Mouse (Mus musculus): Measurements from ENCODE around the gene Gm11563.
"Not testable (repeated sequence)": the region's sequence is repeated elsewhere in the genome, so short reads cannot be mapped to it uniquely, and the experiment has no call there.

Gm11563 gene

GRCm38 (mm10) chr11:99658467-99659010 lies at the start of gene Gm11563:
TSS of gene Gm11563 (minus strand) at chr11:99658960.
- not testable (repeated sequence) for DNase-seq (ENCODE audit: inconsistent ontology term)

GRCm38 (mm10) chr11:99690463-99690862 lies 31.7 kb upstream of the Gm11563 start, which contains the start of gene Gm14190:
TSS of gene Gm14190 (minus strand) at chr11:99690740.
- no peak for DNase-seq (ENCODE audit: inconsistent ontology term)

- DNase-seq (ENCODE audit: inconsistent ontology term) = not testable (repeated sequence)
These were observed 26.5 kb upstream of the Gm11563 start for GRCm38 (mm10) chr11:99685235-99685634.

GRCm38 (mm10) chr11:99683481-99683880 lies 24.7 kb upstream of the Gm11563 start:
- DNase-seq (ENCODE audit: inconsistent ontology term) = no peak

- DNase-seq (ENCODE audit: inconsistent ontology term) = no peak
These were observed 7.1 kb upstream of the Gm11563 start, which contains the start of gene Krtap4-6 for GRCm38 (mm10) chr11:99665860-99666259. TSS of gene Krtap4-6 (minus strand) at chr11:99665960.

- DNase-seq (ENCODE audit: inconsistent ontology term) = no peak
These were observed 4.0 kb upstream of the Gm11563 start for GRCm38 (mm10) chr11:99662802-99663201.

- DNase-seq (ENCODE audit: inconsistent ontology term) = peak; percentile 78
These were observed 496 bp upstream of the Gm11563 start for GRCm38 (mm10) chr11:99659256-99659655.

GRCm38 (mm10) chr11:99657051-99657450 lies 1.7 kb downstream of the Gm11563 start:
- DNase-seq (ENCODE audit: inconsistent ontology term) = no peak

- DNase-seq (ENCODE audit: inconsistent ontology term) = no peak
These were observed 8.6 kb downstream of the Gm11563 start, which contains the start of gene Gm11555 for GRCm38 (mm10) chr11:99650136-99650535. TSS of gene Gm11555 (minus strand) at chr11:99650236.

GRCm38 (mm10) chr11:99646444-99646843 lies 12.3 kb downstream of the Gm11563 start:
- DNase-seq (ENCODE audit: inconsistent ontology term) = no peak

GRCm38 (mm10) chr11:99644351-99644750 lies 14.4 kb downstream of the Gm11563 start:
- DNase-seq (ENCODE audit: inconsistent ontology term) = no peak

- not testable (repeated sequence) for DNase-seq (ENCODE audit: inconsistent ontology term)
These were observed 15.1 kb downstream of the Gm11563 start, which contains the start of gene Krtap4-7 for GRCm38 (mm10) chr11:99643635-99644139. TSS of gene Krtap4-7 (minus strand) at chr11:99644089.

- DNase-seq (ENCODE audit: inconsistent ontology term) = no peak
These were observed 17.8 kb downstream of the Gm11563 start for GRCm38 (mm10) chr11:99640926-99641325.

- DNase-seq (ENCODE audit: inconsistent ontology term) = no peak
These were observed 21.7 kb downstream of the Gm11563 start for GRCm38 (mm10) chr11:99637086-99637485.

GRCm38 (mm10) chr11:99634653-99635134 lies 24.1 kb downstream of the Gm11563 start, which contains the start of gene Krtap4-2:
TSS of gene Krtap4-2 (minus strand) at chr11:99635084.
- DNase-seq (ENCODE audit: inconsistent ontology term) = no peak

GRCm38 (mm10) chr11:99633293-99633692 lies 25.5 kb downstream of the Gm11563 start:
- no peak for DNase-seq (ENCODE audit: inconsistent ontology term)

- DNase-seq (ENCODE audit: inconsistent ontology term) = no peak
These were observed 27.9 kb downstream of the Gm11563 start for GRCm38 (mm10) chr11:99630890-99631289.

GRCm38 (mm10) chr11:99628138-99628537 lies 30.6 kb downstream of the Gm11563 start, which contains the start of gene Krtap4-1:
TSS of gene Krtap4-1 (minus strand) at chr11:99628238.
- no peak for DNase-seq (ENCODE audit: inconsistent ontology term)

- no peak for DNase-seq (ENCODE audit: inconsistent ontology term)
These were observed 38.4 kb downstream of the Gm11563 start, which contains the start of gene Gm11562 for GRCm38 (mm10) chr11:99620335-99620734. TSS of gene Gm11562 (minus strand) at chr11:99620435.

GRCm38 (mm10) chr11:99614796-99615363 lies 43.9 kb downstream of the Gm11563 start, which contains the start of gene Krtap2-4:
TSS of gene Krtap2-4 (minus strand) at chr11:99614846.
- peak; percentile 57 for DNase-seq (ENCODE audit: inconsistent ontology term)

GRCm38 (mm10) chr11:99610089-99610488 lies 48.7 kb downstream of the Gm11563 start, which contains the start of gene Gm11937:
TSS of gene Gm11937 (minus strand) at chr11:99610189.
- not testable (repeated sequence) for DNase-seq (ENCODE audit: inconsistent ontology term)

- no peak for DNase-seq (ENCODE audit: inconsistent ontology term)
These were observed 49.6 kb downstream of the Gm11563 start for GRCm38 (mm10) chr11:99609126-99609525.

Measured in Muller cell, postnatal 12 days (primary cell).